Mouse (Mus musculus) ES-Bruce4 (cell line): ENCODE results near the gene Pitpnm2. TPM values are rescaled to one million over a fixed set of nuclear protein-coding genes. Genes with fewer than 3 reads are reported as not detected.

ENCODE experiments used
- H3K27ac ChIP-seq: 2 replicates; pipeline ENCODE4 v1.5.1; 2012; ENCODE audit warnings: low read length, inconsistent platforms; ENCODE audit not compliant: insufficient read depth
- H3K27me3 ChIP-seq: 2 replicates; pipeline ENCODE4 v1.6.1; 2012; ENCODE audit warnings: mild to moderate bottlenecking, low read length, inconsistent platforms; ENCODE audit not compliant: control insufficient read depth, poor library complexity, insufficient read depth, severe bottlenecking
- H3K36me3 ChIP-seq: 2 replicates; pipeline ENCODE4 v1.6.1; 2012; ENCODE audit warnings: inconsistent platforms, mild to moderate bottlenecking, low read length, moderate library complexity; ENCODE audit not compliant: control insufficient read depth, poor library complexity, insufficient read depth, severe bottlenecking
- H3K4me1 ChIP-seq: one replicate; pipeline ENCODE4 v1.8.1; 2011; ENCODE audit warnings: low read length; ENCODE audit not compliant: control insufficient read depth, insufficient read depth
- H3K4me3 ChIP-seq: 2 replicates; pipeline ENCODE4 v1.5.1; 2011; ENCODE audit warnings: low read depth, mild to moderate bottlenecking, low read length
- H3K9ac ChIP-seq: 2 replicates; pipeline ENCODE4 v1.6.1; 2012; ENCODE audit warnings: low read depth, mild to moderate bottlenecking, inconsistent platforms; ENCODE audit not compliant: poor library complexity, severe bottlenecking
- H3K9me3 ChIP-seq: replicated peaks from 2 replicates; pipeline ENCODE4 v1.6.1; 2012; ENCODE audit warnings: mild to moderate bottlenecking, low read length, inconsistent platforms; ENCODE audit not compliant: control insufficient read depth, poor library complexity, insufficient read depth, severe bottlenecking
- CTCF ChIP-seq: IDR thresholded peaks from one replicate; pipeline ENCODE4 v1.8.1; 2011; ENCODE audit warnings: low read depth, low read length
- EP300 ChIP-seq: IDR thresholded peaks from 2 replicates; pipeline ENCODE4 v1.6.1; 2011; ENCODE audit warnings: low read depth, low read length; ENCODE audit not compliant: insufficient read depth
- POLR2A ChIP-seq: IDR thresholded peaks from one replicate; pipeline ENCODE4 v1.8.1; 2011; ENCODE audit warnings: low read length; ENCODE audit not compliant: insufficient read depth
- polyA plus RNA-seq: library from polyadenylated mRNA; stranded (reverse); fragments of >200 nt; gene quantifications from 2 replicates; pipeline ENCODE4 v1.2.4, GENCODE M21; 2011; ENCODE audit warnings: low read depth; ENCODE audit not compliant: missing spikeins, insufficient read depth, insufficient read length

Gene Pitpnm2
- polyA plus RNA-seq, 1 experiment, result 13.1 TPM

- no peak overlapping the region for H3K9ac ChIP-seq
Measured at GRCm38 (mm10) chr5:124093852-124094604, 155.5 kb downstream of the Pitpnm2 start.

GRCm38 (mm10) chr5:124093120-124093794 is 156.3 kb downstream of the Pitpnm2 start:
- H3K4me3 ChIP-seq, result no peak overlapping the region
- H3K4me1 ChIP-seq, result no peaks in the 10 kb centered on the region
- H3K9ac ChIP-seq, result no peak overlapping the region
- TF ChIP-seq EP300 (no peak), POLR2A (no peak), CTCF (no peak)
- no peaks in the 10 kb centered on the region for H3K27me3 ChIP-seq
- H3K36me3 ChIP-seq, result no peaks in the 10 kb centered on the region
- no peak overlapping the region for H3K27ac ChIP-seq
- no peaks in the 10 kb centered on the region for H3K9me3 ChIP-seq

More at GRCm38 (mm10) chr5:124093852-124094604, 155.5 kb downstream of the Pitpnm2 start:
- H3K4me1 ChIP-seq, result no peaks in the 10 kb centered on the region
- H3K36me3 ChIP-seq, result no peaks in the 10 kb centered on the region
- H3K27ac ChIP-seq, result no peak overlapping the region
- H3K4me3 ChIP-seq, result no peak overlapping the region
- no peaks in the 10 kb centered on the region for H3K27me3 ChIP-seq
- no peak for TF ChIP-seq CTCF
- TF ChIP-seq EP300, result no peak
- TF ChIP-seq POLR2A, result no peak
- H3K9me3 ChIP-seq, result no peaks in the 10 kb centered on the region

GRCm38 (mm10) chr5:124091951-124092406 is 157.6 kb downstream of the Pitpnm2 start:
- Histone ChIP-seq H3K4me3 (no peak overlapping the region), H3K36me3 (no peaks in the 10 kb centered on the region), H3K9ac (no peak overlapping the region), H3K27ac (no peak overlapping the region), H3K27me3 (no peaks in the 10 kb centered on the region), H3K9me3 (no peaks in the 10 kb centered on the region), H3K4me1 (no peaks in the 10 kb centered on the region)
- no peak for TF ChIP-seq EP300
- TF ChIP-seq CTCF, result no peak
- no peak for TF ChIP-seq POLR2A

GRCm38 (mm10) chr5:124089868-124090267 is 159.7 kb downstream of the Pitpnm2 start:
- H3K9ac ChIP-seq, result no peak overlapping the region
- H3K4me3 ChIP-seq, result peak overlapping the region; percentile 13
- TF ChIP-seq CTCF, result no peak
- H3K27me3 ChIP-seq, result no peaks in the 10 kb centered on the region
- no peaks in the 10 kb centered on the region for H3K9me3 ChIP-seq
- no peaks in the 10 kb centered on the region for H3K36me3 ChIP-seq
- H3K4me1 ChIP-seq, result no peaks in the 10 kb centered on the region
- no peak overlapping the region for H3K27ac ChIP-seq

- Histone ChIP-seq H3K9me3 (no peaks in the 10 kb centered on the region), H3K4me3 (no peak overlapping the region), H3K9ac (no peak overlapping the region), H3K4me1 (no peaks in the 10 kb centered on the region), H3K36me3 (no peaks in the 10 kb centered on the region), H3K27ac (no peak overlapping the region), H3K27me3 (no peaks in the 10 kb centered on the region)
- TF ChIP-seq CTCF (no peak), EP300 (no peak), POLR2A (no peak)
Measured at GRCm38 (mm10) chr5:124086876-124087275, 162.7 kb downstream of the Pitpnm2 start.

GRCm38 (mm10) chr5:124085513-124085912 is 164.0 kb downstream of the Pitpnm2 start:
- H3K27me3 ChIP-seq, result no peaks in the 10 kb centered on the region
- no peaks in the 10 kb centered on the region for H3K4me1 ChIP-seq
- no peak overlapping the region for H3K4me3 ChIP-seq
- H3K9ac ChIP-seq, result no peak overlapping the region
- no peak overlapping the region for H3K27ac ChIP-seq
- H3K36me3 ChIP-seq, result no peaks in the 10 kb centered on the region
- no peaks in the 10 kb centered on the region for H3K9me3 ChIP-seq
- TF ChIP-seq POLR2A (no peak), EP300 (no peak), CTCF (no peak)
